Mouse (Mus musculus) liver, adult 2 months (tissue): ENCODE results near the gene Emc9.

Experiments
- CTCF ChIP-seq: fragments of 200-500 bp; IDR thresholded peaks from 2 replicates; pipeline ENCODE4 v1.5.1; 2011; ENCODE audit warnings: low read depth, low read length, control low read depth
- POLR2A ChIP-seq: fragments of 200-500 bp; IDR thresholded peaks from 2 replicates; pipeline ENCODE4 v1.6.1; 2011; ENCODE audit warnings: low read length, control low read depth; ENCODE audit not compliant: insufficient read depth; ENCODE audit errors: extremely low read depth

- no peak for TF ChIP-seq CTCF
- TF ChIP-seq POLR2A, result no peak
Observed at GRCm38 (mm10) chr14:55575711-55576110, 9.4 kb downstream of the Emc9 start.
